Mouse (Mus musculus) MEL (cell line): Measurements from ENCODE around the gene Zfp944. TPM values are rescaled to one million over a fixed set of nuclear protein-coding genes. Genes with fewer than 3 reads are reported as not detected.

ENCODE experiments used
- polyA plus RNA-seq, 2 experiments: library from polyadenylated mRNA; stranded (reverse) in 1 of 2; unstranded in 1 of 2; fragments of >175 nt in 1 of 2; fragments of >200 nt in 1 of 2; gene quantifications; 2 replicates each; pipeline versions ENCODE4 v1.2.1 to v1.2.4; 2012; ENCODE audit warnings: low replicate concordance in 2 of 2, low read depth in 1 of 2; ENCODE audit not compliant: insufficient read length in 2 of 2, insufficient read depth in 1 of 2, missing spikeins in 1 of 2
- total RNA-seq: library from RNA; depleted of rRNA; stranded (reverse); fragments of 300-350 nt; gene quantifications from 2 replicates; pipeline ENCODE4 v1.2.3, GENCODE M21; 2012; rRNA removed

Zfp944 gene
- total and polyA plus RNA-seq, 3 experiments: 4.0 to 4.1 TPM; not detected in 1

Other genes with a start within 250 kb of the Zfp944 start
- not detected in 2 replicates for gene Zfp947, start 195.2 kb downstream of the Zfp944 start, total RNA-seq
- under 1 TPM in 1 of 2 experiments, not detected in 1; 0.13 TPM for gene Zfp947, start 195.2 kb downstream of the Zfp944 start, polyA plus RNA-seq
- gene Zfp994, start 135.8 kb downstream of the Zfp944 start, total RNA-seq: 1.9 and 2.1 TPM in 2 replicates
- gene Zfp994, start 135.8 kb downstream of the Zfp944 start, polyA plus RNA-seq: under 1 TPM in 1 of 2 experiments, not detected in 1; 0.99 TPM
- 6.0 and 7.0 TPM in 2 replicates for gene CT030661.1, start 46.6 kb downstream of the Zfp944 start, total RNA-seq
- gene CT030661.1, start 46.6 kb downstream of the Zfp944 start, polyA plus RNA-seq: 1 to 10 TPM in 1 of 2 experiments, not detected in 1; 4.1 TPM
- 2.7 and 2.8 TPM in 2 replicates for gene Zfp758, start 53 bp upstream of the Zfp944 start, total RNA-seq
- 1 to 10 TPM in 1 of 2 experiments, not detected in 1; 1.1 TPM for gene Zfp758, start 53 bp upstream of the Zfp944 start, polyA plus RNA-seq
- not detected in 2 replicates for gene Zfp946, start 62.8 kb upstream of the Zfp944 start, total RNA-seq
- gene Zfp946, start 62.8 kb upstream of the Zfp944 start, polyA plus RNA-seq: not detected
- gene Vmn2r111, start 212.1 kb upstream of the Zfp944 start, total RNA-seq: not detected in 2 replicates
- not detected for gene Vmn2r111, start 212.1 kb upstream of the Zfp944 start, polyA plus RNA-seq
- gene Vmn2r112, start 239.6 kb upstream of the Zfp944 start, total RNA-seq: not detected in 2 replicates
- not detected for gene Vmn2r112, start 239.6 kb upstream of the Zfp944 start, polyA plus RNA-seq